Mouse (Mus musculus): ENCODE data around the gene Fam213b.
A peak's percentile ranks its signal among the peaks of the same experiment; 100 is the strongest.

Gene Fam213b

DNA sequence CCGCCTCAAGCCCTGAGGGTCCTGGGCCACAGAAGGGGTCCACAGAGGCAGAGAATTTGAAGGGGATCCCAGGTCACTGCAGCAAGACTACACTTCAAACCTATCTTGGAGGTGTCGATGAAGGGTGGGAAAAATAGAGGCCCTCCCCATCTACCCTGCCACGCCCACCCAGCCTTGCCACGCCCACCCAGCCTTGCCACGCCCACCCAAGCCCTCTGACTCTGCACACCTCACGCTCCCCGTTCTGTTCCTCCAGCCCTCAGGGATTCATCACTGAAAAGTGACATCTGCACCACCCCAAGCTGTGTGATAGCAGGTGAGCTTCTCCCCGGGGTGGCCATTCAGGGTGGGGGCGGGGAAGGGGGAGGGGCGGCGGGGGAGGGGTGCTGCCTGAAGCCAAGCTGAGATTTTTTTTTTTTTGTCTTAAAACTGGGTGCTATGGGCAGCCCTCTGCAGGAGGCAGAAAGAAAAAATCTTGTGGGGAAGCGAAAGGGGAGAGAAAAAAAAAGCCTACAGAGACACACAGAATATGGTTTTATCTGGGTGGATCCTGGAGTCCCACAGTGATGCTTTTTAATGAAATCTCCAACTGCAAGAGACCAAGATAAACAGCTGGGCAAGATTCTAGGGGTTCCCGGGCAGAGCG is 16.8 kb downstream of the Fam213b start:
- no peak for DNase-seq (ENCODE audit: extremely low read depth, low read depth, low spot score)

DNA sequence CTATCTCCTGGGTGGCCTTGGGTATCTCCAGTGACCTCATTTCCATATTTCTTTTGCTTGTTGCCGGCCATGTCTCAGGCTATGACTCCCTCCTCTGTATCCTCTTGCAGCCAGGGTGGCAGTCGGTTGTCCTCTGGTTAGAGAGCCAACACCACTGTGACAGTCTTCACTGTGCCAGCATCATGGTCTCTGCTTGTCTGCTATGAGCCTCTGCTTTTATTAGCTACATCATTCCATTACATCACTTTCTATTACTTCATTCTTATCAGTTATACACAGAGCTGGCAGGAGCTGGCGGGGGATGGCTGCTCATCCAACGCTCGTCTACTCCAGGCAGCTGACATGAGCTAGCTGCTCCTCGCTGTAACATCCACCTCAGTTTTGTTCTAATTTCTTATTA is 18.2 kb downstream of the Fam213b start:
- DNase-seq (ENCODE audit: extremely low read depth, low read depth, low spot score), result no peak

GRCm38 (mm10) chr4:154877864-154878548 is 20.9 kb downstream of the Fam213b start:
- peak; percentile 55 for DNase-seq (ENCODE audit: extremely low read depth, low read depth, low spot score)

DNA sequence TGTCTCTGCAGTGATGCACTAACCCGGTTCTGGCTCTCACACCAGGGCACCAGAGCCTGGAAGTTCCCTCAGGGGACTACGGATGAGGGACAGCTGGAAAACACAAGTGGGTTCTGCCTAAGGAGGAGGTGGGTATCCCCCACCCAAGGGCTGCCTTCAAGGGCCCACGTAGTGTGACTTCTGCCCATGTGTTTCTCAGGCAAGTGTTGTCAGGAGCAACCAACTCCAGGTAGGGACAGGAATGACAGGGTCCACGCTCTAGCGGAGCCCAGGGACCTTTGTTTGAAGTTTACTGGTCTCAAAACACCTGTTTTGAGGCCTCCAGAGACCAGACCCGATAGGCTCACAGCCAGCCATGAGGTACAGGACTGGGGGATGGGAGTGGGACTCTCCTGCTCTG is 25.7 kb downstream of the Fam213b start:
- DNase-seq (ENCODE audit: extremely low read depth, low read depth, low spot score), result no peak

- DNase-seq (ENCODE audit: extremely low read depth, low read depth, low spot score), result no peak
These were observed 27.1 kb downstream of the Fam213b start for GRCm38 (mm10) chr4:154871757-154872251.

DNA sequence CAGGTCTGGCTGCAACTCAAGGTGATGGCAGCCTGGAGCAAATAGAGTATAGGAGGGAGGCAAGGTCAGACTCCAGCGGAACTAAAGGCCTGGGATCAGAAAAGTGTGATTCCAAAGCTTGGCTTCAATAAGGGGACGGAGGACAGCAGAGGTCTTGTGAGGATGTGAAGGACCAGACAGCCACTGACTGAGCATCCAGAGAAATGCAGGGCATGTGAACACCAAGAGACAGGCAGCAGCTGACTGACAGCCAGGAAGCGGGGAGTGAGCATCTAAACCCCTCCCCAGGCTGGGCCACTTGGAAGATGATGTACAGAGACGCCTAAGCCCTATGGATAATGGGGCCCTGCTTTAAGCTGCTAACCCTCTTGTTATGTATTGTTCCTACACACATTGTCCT is 28.2 kb downstream of the Fam213b start:
- no peak for DNase-seq (ENCODE audit: extremely low read depth, low read depth, low spot score)

- no peak for DNase-seq (ENCODE audit: extremely low read depth, low read depth, low spot score)
These were observed 29.5 kb downstream of the Fam213b start, which contains the start of gene Mmel1 for GRCm38 (mm10) chr4:154869440-154869839. TSS of gene Mmel1 (plus strand) at chr4:154869585.

DNA sequence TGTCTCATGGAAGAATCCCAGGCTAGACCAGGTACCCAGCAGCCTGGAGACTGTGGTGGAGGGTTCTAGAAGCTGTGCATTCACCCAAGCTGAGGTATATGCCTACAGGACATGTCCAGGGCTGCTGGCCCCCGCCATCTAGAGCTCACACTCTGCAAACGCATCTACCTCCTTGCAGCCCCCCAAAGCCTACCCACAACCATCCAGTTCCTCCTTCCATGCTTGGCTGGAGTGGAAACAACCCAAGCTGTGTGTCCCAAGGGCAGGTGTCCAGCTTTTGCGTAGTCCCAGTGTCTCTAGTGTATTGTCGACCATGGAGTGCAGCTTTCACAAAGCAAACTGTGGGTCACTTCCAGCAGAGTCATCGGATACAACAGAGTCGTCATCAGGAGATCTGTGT is 31.7 kb downstream of the Fam213b start:
- DNase-seq (ENCODE audit: extremely low read depth, low read depth, low spot score), result no peak

- DNase-seq (ENCODE audit: extremely low read depth, low read depth, low spot score), result no peak
These were observed 32.5 kb downstream of the Fam213b start for GRCm38 (mm10) chr4:154866391-154866790.

DNA sequence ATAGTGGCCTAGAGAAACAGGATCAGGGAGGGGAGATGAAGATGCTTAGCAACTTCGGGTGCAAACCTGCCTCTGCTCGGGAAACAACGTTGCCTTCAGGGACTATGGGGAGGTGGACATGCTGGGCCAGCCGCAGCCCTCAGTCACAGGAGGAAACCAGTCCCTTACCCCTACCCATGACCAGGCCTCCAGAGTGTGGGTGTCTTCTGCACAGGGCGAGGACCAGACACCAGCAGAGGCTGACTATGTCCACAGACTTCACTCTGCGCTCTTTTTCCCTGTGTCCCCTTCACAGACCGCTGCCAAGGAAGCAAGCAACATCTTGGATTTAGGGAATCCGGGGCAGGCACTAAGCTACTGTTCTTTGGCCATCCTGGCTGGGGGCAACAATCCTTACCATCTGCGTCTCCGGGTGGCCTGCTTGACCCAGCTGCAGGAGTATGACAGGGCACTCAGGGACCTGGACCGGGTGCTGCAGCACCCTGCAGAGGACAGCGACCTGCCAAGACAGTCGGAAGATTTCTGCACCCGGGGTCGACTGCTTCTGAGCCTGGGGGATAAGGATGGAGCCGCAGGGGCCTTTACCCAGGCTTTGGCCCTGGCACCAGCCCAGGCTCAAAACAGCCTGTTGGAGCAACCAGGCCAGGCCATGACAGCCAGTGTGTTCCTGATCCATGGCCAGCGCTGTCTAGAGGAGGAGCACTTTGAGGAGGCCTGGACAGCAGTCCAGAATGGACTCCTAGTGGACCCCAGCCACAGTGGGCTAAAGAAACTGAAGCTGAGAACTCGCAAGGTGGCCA is 33.8 kb downstream of the Fam213b start:
- DNase-seq (ENCODE audit: extremely low read depth, low read depth, low spot score), result no peak

- DNase-seq (ENCODE audit: extremely low read depth, low read depth, low spot score), result no peak
These were observed 34.6 kb downstream of the Fam213b start for GRCm38 (mm10) chr4:154864271-154864771.

GRCm38 (mm10) chr4:154863436-154863935 is 35.4 kb downstream of the Fam213b start:
- DNase-seq (ENCODE audit: extremely low read depth, low read depth, low spot score), result no peak

DNA sequence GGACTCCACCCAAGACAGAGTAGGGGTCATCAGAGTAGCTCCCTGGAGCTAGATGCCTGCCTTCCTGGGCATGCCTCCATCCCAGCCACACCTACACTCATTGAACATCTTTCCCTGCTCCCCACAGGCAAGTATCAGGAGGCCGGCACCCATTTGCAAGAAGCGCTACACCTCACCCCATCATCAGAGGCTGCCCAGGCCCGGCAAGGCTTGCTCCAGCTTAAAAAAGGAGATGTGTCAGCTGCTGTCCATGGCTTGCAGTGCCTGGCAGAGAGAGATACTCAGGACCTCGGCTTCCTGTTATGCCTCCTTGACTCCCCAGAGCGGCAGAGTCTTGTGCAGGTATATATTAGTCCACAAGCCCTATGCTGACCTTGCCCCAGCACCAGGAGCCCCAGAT is 37.0 kb downstream of the Fam213b start:
- no peak for DNase-seq (ENCODE audit: extremely low read depth, low read depth, low spot score)

- DNase-seq (ENCODE audit: extremely low read depth, low read depth, low spot score), result no peak
These were observed 40.3 kb downstream of the Fam213b start for GRCm38 (mm10) chr4:154858601-154859000.

DNA sequence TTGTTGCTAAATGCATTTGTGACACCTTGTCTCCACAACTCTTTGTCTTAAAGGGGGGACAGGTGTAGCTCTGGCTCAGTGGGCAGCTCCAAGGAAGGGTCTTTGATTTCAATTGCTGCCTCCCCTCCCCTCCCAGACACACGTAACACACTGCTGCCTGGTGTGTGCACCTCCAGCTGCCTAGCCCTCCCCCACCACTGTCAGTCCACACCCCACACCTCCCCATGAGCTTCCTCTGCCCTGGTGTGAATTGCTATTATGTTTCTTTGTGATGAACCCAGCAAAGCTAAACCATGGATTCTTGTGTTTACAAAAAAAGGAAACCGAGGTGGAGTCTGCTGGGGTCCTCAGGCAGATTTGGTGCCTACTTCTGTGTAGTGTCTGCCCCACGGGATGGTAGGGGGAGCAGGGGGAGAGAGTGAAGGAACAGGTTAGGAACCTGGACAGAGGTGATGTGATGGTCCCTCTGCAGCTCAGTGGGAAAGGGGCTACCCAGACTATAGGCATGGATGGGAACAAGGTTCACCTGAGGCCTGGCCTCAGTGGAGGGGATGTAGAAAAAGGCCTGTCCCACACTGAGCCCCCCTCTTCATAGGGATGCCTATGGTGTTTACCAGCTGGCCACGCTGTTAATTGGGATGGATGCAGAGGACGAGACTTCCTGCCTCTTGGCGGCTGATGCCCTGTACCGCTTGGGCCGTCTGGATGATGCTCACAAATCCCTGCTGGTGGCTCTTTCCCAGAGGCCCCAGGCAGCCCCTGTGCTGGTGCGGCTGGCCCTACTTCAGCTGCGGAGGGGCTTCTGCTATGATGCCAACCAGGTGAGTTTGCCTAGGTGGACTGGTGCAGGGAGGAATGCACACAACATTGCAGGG is 41.3 kb downstream of the Fam213b start:
- no peak for DNase-seq (ENCODE audit: extremely low read depth, low read depth, low spot score)

DNA sequence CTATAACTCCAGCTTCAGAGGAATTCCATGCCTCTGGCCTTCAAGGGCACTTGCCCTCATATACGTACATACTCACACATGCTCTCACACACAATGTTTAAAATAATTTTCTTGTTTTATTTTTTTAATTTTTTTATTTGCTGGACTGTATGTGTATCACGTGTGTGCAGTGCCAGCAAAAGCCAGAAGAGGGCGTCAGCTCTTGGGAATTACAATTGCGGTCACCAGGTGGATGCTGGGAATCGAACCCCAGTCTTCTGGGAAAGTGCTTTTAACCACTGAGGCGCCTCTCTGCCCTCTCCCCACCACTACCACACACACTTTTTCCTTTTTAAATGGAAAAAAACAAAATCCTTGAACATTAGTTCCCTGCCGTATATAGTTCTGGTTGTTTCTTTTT is 42.1 kb downstream of the Fam213b start:
- DNase-seq (ENCODE audit: extremely low read depth, low read depth, low spot score), result no peak

GRCm38 (mm10) chr4:154856480-154856837 is 42.5 kb downstream of the Fam213b start:
- no peak for DNase-seq (ENCODE audit: extremely low read depth, low read depth, low spot score)

DNA sequence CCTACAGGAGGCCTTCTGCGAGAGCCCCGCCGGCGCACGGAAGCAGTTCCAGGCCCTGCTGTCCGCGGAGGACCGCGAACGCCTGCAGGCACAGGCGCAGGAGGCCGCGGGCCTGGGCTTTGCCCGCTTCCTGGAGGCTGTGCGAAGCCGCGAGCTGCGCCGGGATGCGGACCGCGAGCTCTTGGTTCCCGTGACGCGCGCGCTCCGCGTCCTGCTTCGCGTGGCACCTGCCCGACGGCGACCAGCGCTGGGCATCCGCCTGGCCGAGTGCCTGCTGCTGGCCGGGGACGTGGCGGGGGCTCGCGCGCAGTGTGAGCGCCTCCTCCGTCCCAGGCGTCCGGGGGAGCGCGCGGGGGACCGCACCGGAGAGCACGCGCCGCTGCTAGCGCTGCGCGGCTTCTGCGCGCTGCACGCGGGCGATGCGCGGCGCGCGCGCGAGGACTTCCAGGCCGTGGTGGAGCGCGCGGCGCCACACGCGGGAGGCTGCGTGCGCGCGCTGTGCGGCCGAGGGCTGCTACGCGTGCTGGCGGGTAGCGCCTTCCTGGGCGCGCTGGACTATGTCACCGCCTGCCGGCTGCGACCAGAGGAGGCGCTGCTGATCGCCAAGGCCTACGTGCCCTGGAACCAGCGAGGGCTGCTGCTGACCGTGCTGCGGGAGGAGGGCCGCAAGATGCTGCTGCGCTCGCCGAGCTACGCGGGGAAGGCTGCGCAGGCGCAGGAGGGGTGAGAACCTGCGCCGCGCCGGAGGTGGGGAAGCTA is 43.0 kb downstream of the Fam213b start:
- DNase-seq (ENCODE audit: extremely low read depth, low read depth, low spot score), result no peak

DNA sequence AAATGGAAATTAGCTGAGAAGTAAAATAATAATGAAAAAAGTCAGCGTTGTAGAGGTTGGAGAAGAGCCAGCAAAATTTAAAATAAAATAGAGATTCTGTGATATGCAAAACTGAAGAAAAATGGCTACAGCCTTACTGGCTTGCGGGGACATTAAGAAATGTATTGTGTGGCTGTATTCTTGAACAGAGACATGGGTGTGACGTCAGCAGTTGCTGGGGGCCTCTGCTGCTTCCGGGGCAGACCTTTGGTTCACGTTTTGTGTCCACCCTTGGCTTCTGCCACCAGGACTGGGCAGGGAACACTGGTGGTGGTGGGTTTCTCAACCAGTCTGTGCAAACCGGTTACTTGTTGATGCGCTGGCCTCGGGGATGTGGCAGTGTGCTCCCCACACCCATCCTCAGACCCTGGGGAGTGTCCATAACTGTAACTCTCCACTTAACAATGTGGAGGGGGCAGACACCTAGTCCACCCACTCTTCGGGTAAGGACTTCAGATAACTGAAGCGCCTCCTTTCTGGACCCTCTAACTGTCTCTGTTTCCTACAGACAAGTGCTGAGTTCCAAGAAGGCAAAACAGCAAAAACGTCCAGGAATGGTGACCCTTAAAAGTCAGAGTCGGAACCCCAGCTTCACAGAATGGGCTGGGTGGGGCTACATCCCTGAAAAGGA is 44.1 kb downstream of the Fam213b start:
- DNase-seq (ENCODE audit: extremely low read depth, low read depth, low spot score), result no peak
